Mouse (Mus musculus): ENCODE data around the gene Tfcp2l1.
"Not testable (repeated sequence)": the region's sequence is repeated elsewhere in the genome, so short reads cannot be mapped to it uniquely, and the experiment has no call there.

The Tfcp2l1 gene

GRCm38 (mm10) chr1:118627781-118628464 lies at the start of gene Tfcp2l1:
TSS of gene Tfcp2l1 (plus strand) at chr1:118627945.
- DNase-seq, result peak; percentile 87

- no peak for DNase-seq
Measured at GRCm38 (mm10) chr1:118580174-118580702, 47.5 kb upstream of the Tfcp2l1 start.

GRCm38 (mm10) chr1:118581179-118581578 lies 46.6 kb upstream of the Tfcp2l1 start:
- no peak for DNase-seq

GRCm38 (mm10) chr1:118589721-118590120 lies 38.0 kb upstream of the Tfcp2l1 start:
- DNase-seq, result peak; percentile 73

- no peak for DNase-seq
Measured at GRCm38 (mm10) chr1:118592933-118593332, 34.8 kb upstream of the Tfcp2l1 start.

- DNase-seq, result no peak
Measured at GRCm38 (mm10) chr1:118595395-118595794, 32.4 kb upstream of the Tfcp2l1 start.

GRCm38 (mm10) chr1:118597475-118598213 lies 30.1 kb upstream of the Tfcp2l1 start:
- DNase-seq, result peak; percentile 25

GRCm38 (mm10) chr1:118598339-118598738 lies 29.4 kb upstream of the Tfcp2l1 start:
- peak; percentile 37 for DNase-seq

GRCm38 (mm10) chr1:118613631-118614183 lies 14.0 kb upstream of the Tfcp2l1 start:
- DNase-seq, result no peak

- DNase-seq, result not testable (repeated sequence)
Measured at GRCm38 (mm10) chr1:118621055-118621454, 6.7 kb upstream of the Tfcp2l1 start.

- DNase-seq, result no peak
Measured at GRCm38 (mm10) chr1:118622857-118623256, 4.9 kb upstream of the Tfcp2l1 start.

- DNase-seq, result no peak
Measured at GRCm38 (mm10) chr1:118625461-118625860, 2.3 kb upstream of the Tfcp2l1 start.

GRCm38 (mm10) chr1:118625921-118626320 lies 1.8 kb upstream of the Tfcp2l1 start:
- no peak for DNase-seq

GRCm38 (mm10) chr1:118626452-118626851 lies 1.3 kb upstream of the Tfcp2l1 start:
- DNase-seq, result no peak

GRCm38 (mm10) chr1:118633415-118633980 lies 5.8 kb downstream of the Tfcp2l1 start:
- no peak for DNase-seq

- no peak for DNase-seq
Measured at GRCm38 (mm10) chr1:118642296-118642999, 14.7 kb downstream of the Tfcp2l1 start.

GRCm38 (mm10) chr1:118643138-118643979 lies 15.6 kb downstream of the Tfcp2l1 start:
- DNase-seq, result peak; percentile 85

- peak; percentile 11 for DNase-seq
Measured at GRCm38 (mm10) chr1:118645701-118646100, 18.0 kb downstream of the Tfcp2l1 start.

GRCm38 (mm10) chr1:118648015-118648414 lies 20.3 kb downstream of the Tfcp2l1 start:
- DNase-seq, result peak; percentile 80

GRCm38 (mm10) chr1:118649933-118650770 lies 22.4 kb downstream of the Tfcp2l1 start:
- peak; percentile 85 for DNase-seq

GRCm38 (mm10) chr1:118650771-118651080 lies 23.0 kb downstream of the Tfcp2l1 start:
- peak; percentile 6 for DNase-seq
